Mouse (Mus musculus): ENCODE measurements around the gene Neurl4.

DNA sequence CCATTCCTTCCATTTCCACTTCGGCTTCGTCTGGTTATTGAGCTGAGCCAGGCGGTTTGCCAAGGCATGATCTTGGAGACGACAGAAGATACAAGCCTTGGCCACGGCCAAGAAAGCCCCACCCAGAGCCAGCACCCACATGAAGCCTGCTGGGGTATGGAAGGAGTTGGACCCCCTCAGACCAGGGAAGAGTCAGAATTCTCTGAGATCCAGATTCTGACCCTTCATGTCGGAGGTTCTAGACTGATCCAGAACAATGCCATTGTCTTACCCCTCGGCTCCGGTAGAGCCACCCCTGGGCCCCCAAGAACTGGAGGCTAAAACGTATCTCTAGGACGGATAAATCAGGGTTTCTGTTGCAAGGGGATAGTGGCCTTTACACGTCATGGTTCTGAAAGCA, 23.0 kb upstream of the Neurl4 start, which contains the start of gene Tmem95:
- TF ChIP-seq CTCF (IDR thresholded peaks at IDR 0.05; ENCODE audit: extremely low read depth, insufficient read depth, low read length) (no peak), POLR2A (IDR thresholded peaks at IDR 0.05; ENCODE audit: extremely low read depth, insufficient read depth, low read length) (no peak)
